Mouse (Mus musculus) spleen, postnatal 0 days (tissue): Measurements from ENCODE around the gene Olfr1272. TPM values are rescaled to one million over a fixed set of nuclear protein-coding genes. Genes with fewer than 3 reads are reported as not detected.

Experiments
- polyA plus RNA-seq: library from polyadenylated mRNA; unstranded; fragments of >200 nt; fragmentation: Nextera tagmentation; extraction: Ambion mirVana; gene quantifications from 2 replicates; pipeline ENCODE4 v1.2.1, GENCODE M21; 2015

Gene Olfr1272
- not detected in 2 replicates for polyA plus RNA-seq

DNA sequence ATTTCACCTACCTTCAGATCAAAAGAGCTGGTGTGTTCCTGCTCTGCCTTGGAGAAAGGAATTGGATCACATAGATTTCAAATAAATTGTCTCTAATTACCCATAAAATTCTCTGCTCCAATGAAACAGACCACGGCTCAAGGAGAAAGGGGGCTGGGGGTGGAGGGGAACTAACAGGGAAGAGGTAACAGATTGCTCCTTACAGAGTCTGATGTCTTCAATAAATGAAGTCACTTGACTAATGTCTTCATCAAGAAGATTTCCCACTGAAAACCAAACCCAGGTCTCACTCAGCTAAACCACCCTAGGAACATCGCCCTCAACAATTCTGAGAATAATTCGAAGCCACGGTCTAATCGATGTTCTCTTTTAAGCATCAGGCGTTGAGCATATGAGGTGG, at the start of gene Olfr1272:
Olfr1272 (minus strand) TSS at position 101 of the 400 bp plus-strand sequence.

DNA sequence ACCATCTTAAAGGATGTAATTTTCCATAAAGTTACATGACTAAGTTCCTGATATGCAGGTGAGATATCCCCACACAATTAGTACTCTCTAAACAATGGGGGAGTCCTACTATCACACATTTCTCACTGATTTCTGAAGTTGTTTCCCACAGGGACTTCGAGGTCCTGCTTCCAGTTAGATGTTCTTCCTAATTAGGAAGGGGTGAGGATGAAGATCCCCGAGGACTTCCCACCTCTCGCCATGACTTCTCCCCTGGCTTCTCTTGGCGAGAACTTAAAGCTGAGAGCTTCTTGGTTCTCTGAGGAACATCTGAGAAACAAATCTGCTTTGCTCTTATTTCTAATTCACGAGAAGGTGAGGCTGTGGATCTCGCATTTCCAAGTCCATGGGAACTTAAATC, 29.3 kb upstream of the Olfr1272 start, which contains the start of gene Gm13769:
Gm13769 (plus strand) TSS at position 301 of the 400 bp plus-strand sequence.

DNA sequence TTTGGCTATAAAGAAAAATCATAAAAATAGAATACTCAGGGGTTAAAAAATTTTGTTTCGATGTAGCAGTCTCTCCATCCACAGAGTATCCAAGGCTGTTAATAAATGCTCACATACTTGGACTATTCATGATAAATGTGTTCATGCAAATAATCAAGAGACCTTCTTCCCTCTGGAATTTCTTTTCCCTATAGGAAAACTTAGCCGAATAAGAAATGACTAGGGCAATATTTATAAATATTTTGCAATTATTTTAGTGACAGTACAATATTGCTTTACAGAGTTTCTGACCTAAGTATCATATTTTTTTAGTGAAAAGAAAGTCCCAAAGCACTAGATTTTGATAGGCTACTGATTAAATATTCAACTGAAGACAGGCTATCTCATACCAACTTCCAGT, 21.7 kb downstream of the Olfr1272 start, which contains the start of gene Olfr1271:
Olfr1271 (minus strand) TSS at position 101 of the 400 bp plus-strand sequence.

DNA sequence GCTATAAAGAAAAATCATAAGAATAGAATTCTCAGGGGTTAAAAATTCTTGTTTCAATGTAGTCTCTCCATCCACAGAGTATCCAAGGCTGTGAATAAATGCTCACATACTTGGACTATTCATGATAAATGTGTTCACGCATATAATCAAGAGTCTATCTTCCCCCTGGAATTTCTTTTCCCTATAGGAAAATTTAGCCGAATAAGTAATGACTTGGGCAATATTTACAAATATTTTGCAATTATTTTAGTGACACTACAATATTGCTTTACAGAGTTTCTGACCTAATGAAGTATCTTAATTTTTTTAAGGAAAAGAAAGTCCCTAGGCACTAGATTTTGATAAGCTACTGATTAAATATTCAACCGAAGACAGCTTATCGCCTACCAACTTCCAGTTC, 35.1 kb downstream of the Olfr1272 start, which contains the start of gene Olfr142:
Olfr142 (minus strand) TSS at position 101 of the 400 bp plus-strand sequence.

Other genes starting within 250 kb of the Olfr1272 start
- gene Olfr140, start 229.2 kb downstream of the Olfr1272 start, polyA plus RNA-seq: not detected in 2 replicates
- gene Olfr1269, start 171.4 kb downstream of the Olfr1272 start, polyA plus RNA-seq: not detected in 2 replicates
- not detected in 2 replicates for gene Olfr32, start 150.5 kb downstream of the Olfr1272 start, polyA plus RNA-seq
- gene Olfr1270, start 139.8 kb downstream of the Olfr1272 start, polyA plus RNA-seq: not detected in 2 replicates
- gene Olfr1506, start 68.3 kb downstream of the Olfr1272 start, polyA plus RNA-seq: not detected in 2 replicates
- gene Olfr142, start 35.2 kb downstream of the Olfr1272 start, polyA plus RNA-seq: not detected in 2 replicates
- not detected in 2 replicates for gene Olfr1271, start 21.8 kb downstream of the Olfr1272 start, polyA plus RNA-seq
- gene Gm13769, start 29.4 kb upstream of the Olfr1272 start, polyA plus RNA-seq: 0.05 TPM in 1 of 2 replicates, not detected in the other
- gene Olfr1274-ps, start 105.8 kb upstream of the Olfr1272 start, polyA plus RNA-seq: not detected in 2 replicates